Mouse (Mus musculus) urinary bladder, postnatal 10 days (tissue): Measurements from ENCODE around the gene Sft2d2.

ENCODE experiments used
- DNase-seq: peaks from one replicate; pipeline ENCODE4 v3.0.0; 2022; ENCODE audit warnings: low spot score

The Sft2d2 gene

GRCm38 (mm10) chr1:165190571-165191273 lies 3.5 kb downstream of the Sft2d2 start:
- DNase-seq = no peak

DNA sequence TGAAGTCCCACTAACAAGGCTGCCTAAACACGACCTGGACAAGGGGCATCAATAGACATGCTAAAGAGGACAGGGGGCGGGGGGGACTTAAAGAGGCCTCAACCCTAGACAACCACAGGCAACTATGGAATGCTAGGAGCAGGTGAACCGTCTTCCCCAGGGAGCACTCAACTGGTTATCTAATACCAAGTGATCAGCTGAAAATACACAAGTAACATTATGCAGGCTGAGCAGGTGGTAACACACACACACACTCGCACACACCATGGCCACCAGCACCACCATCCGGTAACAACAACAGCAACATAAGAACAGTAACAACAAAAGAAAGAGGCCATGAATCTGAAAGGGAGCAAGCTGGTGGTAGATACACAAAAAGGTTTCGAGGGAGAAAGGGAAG lies 4.2 kb downstream of the Sft2d2 start:
- DNase-seq = no peak

- no peak for DNase-seq
Measured at GRCm38 (mm10) chr1:165188806-165189580, 5.2 kb downstream of the Sft2d2 start.

GRCm38 (mm10) chr1:165187357-165187756 lies 6.9 kb downstream of the Sft2d2 start:
- no peak for DNase-seq

DNA sequence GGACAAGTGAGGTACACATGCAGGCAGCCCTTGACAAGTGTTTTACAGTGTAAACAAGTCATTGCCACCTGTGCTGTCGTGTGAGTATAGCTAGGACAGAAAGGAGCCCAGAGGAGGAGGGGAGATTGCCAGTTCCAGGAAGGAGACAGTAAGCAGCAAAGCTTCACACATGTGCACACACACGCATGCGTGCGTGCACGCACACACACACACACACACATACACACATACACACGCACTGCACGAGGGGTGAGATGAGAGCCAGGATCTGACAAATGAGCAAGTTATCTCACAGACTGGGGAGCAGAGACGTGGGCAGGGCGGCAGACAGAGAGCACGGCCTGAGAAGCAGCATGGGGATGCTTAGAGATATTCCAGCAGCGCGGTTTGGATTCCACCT lies 7.7 kb downstream of the Sft2d2 start:
- DNase-seq = no peak

DNA sequence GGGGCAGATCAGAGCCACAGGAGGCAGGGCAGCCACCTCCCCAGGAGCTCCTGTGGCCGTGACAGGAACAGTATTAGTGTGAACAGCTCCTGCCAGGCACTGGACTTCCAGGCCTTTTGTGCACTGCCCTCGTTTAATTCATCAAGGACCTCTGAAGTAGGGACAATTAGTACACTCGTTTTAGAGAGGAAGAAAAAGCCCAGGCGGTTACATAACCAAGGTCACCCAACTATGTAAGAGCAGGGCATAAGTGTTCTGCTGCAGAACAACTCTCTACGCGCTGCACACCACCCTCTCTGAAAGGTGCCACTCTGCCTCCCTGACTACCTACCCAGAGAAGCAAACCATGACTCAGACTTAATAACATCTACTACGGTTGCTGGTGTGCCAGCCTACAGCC lies 9.1 kb downstream of the Sft2d2 start:
- no peak for DNase-seq

DNA sequence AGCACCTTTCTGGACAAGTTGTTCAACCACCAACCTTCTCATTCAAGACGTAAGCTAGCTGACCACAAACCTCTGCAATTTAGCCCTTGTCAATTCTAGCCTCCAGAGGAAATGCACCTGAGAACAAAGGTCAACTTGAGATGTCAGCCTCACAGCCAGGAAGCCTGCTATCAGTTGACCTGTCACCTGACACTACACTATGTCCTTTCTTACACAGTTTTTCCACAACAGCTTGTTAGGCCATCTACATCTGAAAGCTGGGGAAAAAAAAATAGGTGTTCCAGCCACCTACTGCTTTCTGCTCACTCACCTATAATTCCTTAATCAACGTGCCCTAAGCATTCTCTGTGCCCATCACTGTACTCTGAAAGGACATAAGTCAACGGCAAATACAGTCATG lies 10.1 kb downstream of the Sft2d2 start:
- no peak for DNase-seq

- no peak for DNase-seq
Measured at GRCm38 (mm10) chr1:165183400-165183799, 10.8 kb downstream of the Sft2d2 start.

GRCm38 (mm10) chr1:165179321-165179720 lies 14.9 kb downstream of the Sft2d2 start:
- no peak for DNase-seq

DNA sequence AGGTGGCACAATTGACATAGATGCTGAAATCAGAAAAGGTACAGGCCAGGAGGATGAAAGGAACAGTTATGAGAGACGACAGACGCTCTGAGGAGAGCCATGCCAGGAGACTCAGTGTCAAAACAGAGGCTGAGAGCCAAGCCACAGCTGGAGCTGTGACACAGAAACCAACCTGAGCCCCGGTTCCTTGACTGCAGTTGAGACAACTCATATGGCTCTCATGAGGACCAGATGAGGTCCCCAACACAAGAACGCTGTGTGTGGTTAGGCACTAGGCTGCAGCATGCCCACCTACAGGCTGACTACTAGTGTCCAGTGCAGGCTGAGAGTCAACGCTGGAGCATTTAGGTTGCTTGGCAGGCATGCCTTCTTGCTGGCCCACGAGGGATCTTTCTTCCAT lies 16.2 kb downstream of the Sft2d2 start:
- DNase-seq = no peak

DNA sequence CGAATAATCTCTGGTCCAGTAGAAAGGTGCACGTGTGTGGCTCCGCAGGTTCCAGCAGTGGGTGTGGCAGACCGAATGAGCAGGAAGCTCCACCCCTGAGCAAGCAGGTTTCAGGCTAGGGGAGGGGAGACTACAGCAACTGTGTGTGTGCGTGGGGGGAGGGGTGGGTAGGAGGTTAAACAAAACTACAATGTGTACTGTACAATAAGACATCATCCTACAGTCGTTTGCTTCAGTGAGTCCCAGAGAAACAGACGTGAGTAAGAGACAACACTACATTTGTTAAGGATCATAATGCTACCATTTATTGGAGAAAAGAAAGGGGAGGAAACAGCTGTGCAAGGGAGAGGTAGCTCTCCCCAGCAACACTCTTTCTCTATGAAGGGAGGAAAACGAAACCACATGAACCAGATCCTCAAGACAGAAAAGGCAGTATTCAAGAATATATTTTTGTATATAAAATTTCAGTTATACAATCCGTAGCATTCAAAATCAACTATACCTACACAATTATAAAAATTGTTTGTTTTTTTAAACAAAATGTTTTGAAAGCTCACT lies 20.1 kb downstream of the Sft2d2 start:
- DNase-seq = no peak

DNA sequence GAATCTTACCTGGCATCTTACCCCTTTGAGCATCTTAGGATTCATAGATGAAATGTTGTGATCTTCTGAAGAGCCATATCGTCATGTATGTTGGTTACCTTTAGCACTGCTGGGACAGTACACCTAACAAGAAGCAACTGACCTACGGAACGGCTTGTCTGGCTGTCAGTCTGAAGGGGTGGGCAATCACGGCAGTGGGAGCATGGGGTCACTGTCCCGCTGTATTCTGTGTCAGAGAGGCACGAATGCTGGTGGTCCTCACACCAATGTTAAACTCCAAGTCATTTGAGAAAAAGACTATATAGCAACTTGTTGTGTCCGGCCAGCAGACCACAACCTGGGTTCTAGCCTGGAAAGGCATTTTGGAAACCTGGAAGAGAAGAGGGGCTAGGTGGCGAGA lies 23.0 kb downstream of the Sft2d2 start:
- no peak for DNase-seq

GRCm38 (mm10) chr1:165170157-165170556 lies 24.1 kb downstream of the Sft2d2 start:
- no peak for DNase-seq

DNA sequence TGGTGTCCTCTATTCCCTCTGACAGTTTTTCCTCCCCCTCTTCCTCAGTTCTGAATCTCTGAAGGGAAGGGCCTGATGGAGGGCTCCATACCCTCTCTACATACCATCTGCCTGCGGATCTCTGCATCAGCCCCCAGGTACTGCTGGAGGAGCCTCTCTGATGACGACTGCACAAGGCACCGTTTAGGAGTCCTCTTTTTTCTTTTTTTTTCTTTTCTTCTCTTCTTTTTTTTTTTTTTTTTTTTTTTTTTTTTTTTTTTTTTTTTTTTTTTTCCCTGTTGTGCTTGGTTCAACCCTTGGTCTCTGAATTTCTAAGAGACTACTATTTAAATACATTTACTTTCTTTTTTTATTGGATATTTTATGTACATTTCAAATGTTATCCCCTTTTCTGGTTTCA lies 24.8 kb downstream of the Sft2d2 start:
- DNase-seq = no peak

DNA sequence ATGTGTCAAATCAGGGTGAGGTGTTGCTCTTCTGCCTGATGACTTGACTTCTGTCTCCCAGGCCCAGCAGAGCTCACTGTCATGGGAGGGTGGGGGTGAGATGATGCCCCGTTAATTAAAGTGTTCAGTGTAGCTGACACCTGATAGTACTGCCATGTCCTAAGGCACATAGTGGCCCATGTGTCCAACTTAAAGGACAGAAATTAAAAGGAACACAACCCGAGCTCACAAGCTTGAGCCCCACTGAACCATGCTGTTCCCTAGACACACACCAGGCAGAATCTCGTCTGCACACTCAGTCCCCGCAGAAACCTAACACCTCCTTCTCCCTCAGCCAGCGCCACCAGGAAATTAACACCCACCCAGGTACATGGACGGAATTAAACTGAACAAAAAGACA lies 29.3 kb downstream of the Sft2d2 start:
- no peak for DNase-seq

GRCm38 (mm10) chr1:165160723-165161405 lies 33.4 kb downstream of the Sft2d2 start, which contains the start of gene Tbx19:
Gene Tbx19 (minus strand): TSS chr1:165160773.
- DNase-seq = no peak

DNA sequence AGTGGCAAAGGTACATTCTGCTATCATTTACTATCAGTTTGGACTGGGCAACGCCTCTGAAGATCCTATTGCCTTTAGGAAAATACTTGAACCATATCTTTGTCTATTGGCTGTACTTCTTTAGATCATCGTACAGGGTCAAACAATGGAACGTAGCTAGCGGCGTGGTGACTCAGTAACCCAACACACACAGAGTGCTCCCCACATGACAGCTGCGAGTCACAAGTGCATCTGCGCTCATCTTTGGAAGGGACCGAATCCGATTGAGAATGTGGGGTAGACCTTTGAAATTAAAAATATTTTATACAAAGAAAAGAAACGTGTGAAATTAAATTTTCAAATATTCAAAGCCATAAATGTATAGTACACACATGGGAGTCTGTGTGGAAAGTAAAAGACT lies 35.4 kb downstream of the Sft2d2 start:
- no peak for DNase-seq

- DNase-seq = no peak
Measured at GRCm38 (mm10) chr1:165154162-165154561, 40.1 kb downstream of the Sft2d2 start.

DNA sequence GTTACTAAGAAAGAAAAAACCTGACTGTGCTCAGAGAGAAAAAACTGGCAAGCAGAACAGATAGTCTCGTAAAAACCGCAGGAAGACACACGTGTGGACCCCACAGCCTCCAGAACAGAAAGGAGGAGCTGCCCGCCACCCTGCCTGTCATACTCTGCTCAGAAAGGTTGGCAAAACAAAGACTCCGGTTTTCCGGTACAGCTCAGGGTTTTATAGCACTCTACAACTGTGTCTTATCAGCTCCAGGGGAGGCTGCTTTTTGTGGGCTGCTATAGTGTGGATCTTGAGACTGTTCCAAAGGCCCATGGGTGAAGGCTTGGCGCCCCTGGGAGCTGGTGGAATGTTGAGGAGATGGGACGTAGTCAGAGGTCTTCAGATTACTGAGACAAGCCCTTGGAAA lies 43.0 kb downstream of the Sft2d2 start:
- no peak for DNase-seq

GRCm38 (mm10) chr1:165142343-165142916 lies 51.8 kb downstream of the Sft2d2 start:
- no peak for DNase-seq

GRCm38 (mm10) chr1:165140227-165140626 lies 54.0 kb downstream of the Sft2d2 start:
- no peak for DNase-seq

- DNase-seq = no peak
Measured at GRCm38 (mm10) chr1:165133858-165134257, 60.4 kb downstream of the Sft2d2 start.
